Mouse (Mus musculus): Measurements from ENCODE around the gene Rpl9-ps6.

Gene Rpl9-ps6

GRCm38 (mm10) chr19:32466478-32466877 lies at the start of gene Rpl9-ps6:
TSS of gene Rpl9-ps6 (minus strand) at chr19:32466578.
- DNase-seq (ENCODE audit: low spot score): no peak

GRCm38 (mm10) chr19:32512518-32512917 lies 46.1 kb upstream of the Rpl9-ps6 start:
- no peak for DNase-seq (ENCODE audit: low spot score)

- DNase-seq (ENCODE audit: low spot score): no peak
These were observed 44.6 kb upstream of the Rpl9-ps6 start for GRCm38 (mm10) chr19:32510962-32511361.

- no peak for DNase-seq (ENCODE audit: low spot score)
These were observed 43.9 kb upstream of the Rpl9-ps6 start for GRCm38 (mm10) chr19:32510267-32510666.

GRCm38 (mm10) chr19:32507526-32507925 lies 41.1 kb upstream of the Rpl9-ps6 start:
- no peak for DNase-seq (ENCODE audit: low spot score)

- DNase-seq (ENCODE audit: low spot score): no peak
These were observed 40.7 kb upstream of the Rpl9-ps6 start for GRCm38 (mm10) chr19:32507100-32507499.

GRCm38 (mm10) chr19:32506514-32506913 lies 40.1 kb upstream of the Rpl9-ps6 start:
- no peak for DNase-seq (ENCODE audit: low spot score)

- no peak for DNase-seq (ENCODE audit: low spot score)
These were observed 39.7 kb upstream of the Rpl9-ps6 start for GRCm38 (mm10) chr19:32506081-32506480.

GRCm38 (mm10) chr19:32501414-32501813 lies 35.0 kb upstream of the Rpl9-ps6 start:
- DNase-seq (ENCODE audit: low spot score): peak; percentile 54

- DNase-seq (ENCODE audit: low spot score): no peak
These were observed 31.6 kb upstream of the Rpl9-ps6 start for GRCm38 (mm10) chr19:32498002-32498401.

GRCm38 (mm10) chr19:32497411-32497810 lies 31.0 kb upstream of the Rpl9-ps6 start:
- no peak for DNase-seq (ENCODE audit: low spot score)

GRCm38 (mm10) chr19:32495034-32495433 lies 28.7 kb upstream of the Rpl9-ps6 start:
- DNase-seq (ENCODE audit: low spot score): no peak

- DNase-seq (ENCODE audit: low spot score): no peak
These were observed 28.2 kb upstream of the Rpl9-ps6 start for GRCm38 (mm10) chr19:32494611-32495010.

GRCm38 (mm10) chr19:32493471-32493870 lies 27.1 kb upstream of the Rpl9-ps6 start:
- DNase-seq (ENCODE audit: low spot score): no peak

- DNase-seq (ENCODE audit: low spot score): no peak
These were observed 26.6 kb upstream of the Rpl9-ps6 start for GRCm38 (mm10) chr19:32492981-32493380.

- DNase-seq (ENCODE audit: low spot score): no peak
These were observed 26.0 kb upstream of the Rpl9-ps6 start for GRCm38 (mm10) chr19:32492339-32492738.

GRCm38 (mm10) chr19:32490976-32491375 lies 24.6 kb upstream of the Rpl9-ps6 start:
- DNase-seq (ENCODE audit: low spot score): no peak

GRCm38 (mm10) chr19:32489166-32489895 lies 23.0 kb upstream of the Rpl9-ps6 start:
- no peak for DNase-seq (ENCODE audit: low spot score)

- DNase-seq (ENCODE audit: low spot score): no peak
These were observed 21.3 kb upstream of the Rpl9-ps6 start for GRCm38 (mm10) chr19:32487595-32488255.

GRCm38 (mm10) chr19:32486106-32486724 lies 19.8 kb upstream of the Rpl9-ps6 start:
- peak; percentile 72 for DNase-seq (ENCODE audit: low spot score)

GRCm38 (mm10) chr19:32485681-32486105 lies 19.3 kb upstream of the Rpl9-ps6 start, which contains the start of gene Minpp1:
TSS of gene Minpp1 (plus strand) at chr19:32485769.
- DNase-seq (ENCODE audit: low spot score): peak; percentile 86

GRCm38 (mm10) chr19:32484941-32485660 lies 18.7 kb upstream of the Rpl9-ps6 start:
- peak; percentile 58 for DNase-seq (ENCODE audit: low spot score)

Data from embryo, embryonic 10.5 days (tissue).